Mouse (Mus musculus) stomach, postnatal 0 days (tissue): ENCODE measurements around the gene Icosl.

ENCODE experiments used
- CTCF ChIP-seq: IDR thresholded peaks from 2 replicates; pipeline ENCODE4 v1.5.1; 2016; ENCODE audit warnings: antibody characterized with exemption, low read depth, mild to moderate bottlenecking, moderate library complexity
- EP300 ChIP-seq: optimal IDR thresholded peaks from 2 replicates; pipeline ENCODE3; 2016; ENCODE audit warnings: antibody characterized with exemption

GRCm38 (mm10) chr10:78042096-78042495 is 27.0 kb upstream of the Icosl start:
- TF ChIP-seq CTCF (no peak), EP300 (no peak)
